Mouse (Mus musculus) right cerebral cortex, postnatal 25 days (tissue): Measurements from ENCODE around the gene Cox19.
A peak's percentile ranks its signal among the peaks of the same experiment; 100 is the strongest.

ENCODE experiments used
- DNase-seq: peaks from one replicate; pipeline ENCODE4 v3.0.0; 2022

Cox19 gene

DNA sequence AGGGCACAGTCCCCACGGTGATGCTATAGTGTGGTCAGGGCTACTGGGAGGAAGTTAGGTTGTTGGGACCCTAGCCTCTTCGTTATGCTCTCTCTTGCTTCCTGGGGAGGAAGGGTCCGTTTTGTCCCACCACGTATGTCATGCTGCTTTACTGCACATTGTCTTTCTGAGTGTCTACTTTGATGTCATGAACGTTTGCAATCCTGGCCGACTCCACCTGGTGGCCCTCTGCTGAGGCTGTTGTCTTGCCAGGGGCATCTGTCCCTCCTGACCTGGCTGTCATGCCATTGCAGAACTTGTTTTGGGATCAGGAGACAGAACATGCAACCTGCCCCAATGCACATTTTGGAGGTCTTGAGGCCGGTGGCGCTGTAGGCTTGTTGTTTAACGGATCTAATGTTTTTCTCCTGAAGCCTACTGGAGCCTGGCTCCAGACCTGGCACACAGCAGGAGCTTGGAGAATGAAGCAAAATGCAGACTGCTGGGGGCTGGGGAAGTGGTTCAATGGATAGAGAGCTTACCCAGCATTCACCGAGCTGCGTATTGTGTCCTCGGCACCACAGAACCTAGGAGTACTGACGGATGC lies 25.0 kb downstream of the Cox19 start:
- no peak for DNase-seq

- peak; percentile 77 for DNase-seq
These were observed 25.7 kb downstream of the Cox19 start, which contains the start of gene Adap1 for GRCm38 (mm10) chr5:139325395-139325966. Adap1 (minus strand) TSS chr5:139325622.

DNA sequence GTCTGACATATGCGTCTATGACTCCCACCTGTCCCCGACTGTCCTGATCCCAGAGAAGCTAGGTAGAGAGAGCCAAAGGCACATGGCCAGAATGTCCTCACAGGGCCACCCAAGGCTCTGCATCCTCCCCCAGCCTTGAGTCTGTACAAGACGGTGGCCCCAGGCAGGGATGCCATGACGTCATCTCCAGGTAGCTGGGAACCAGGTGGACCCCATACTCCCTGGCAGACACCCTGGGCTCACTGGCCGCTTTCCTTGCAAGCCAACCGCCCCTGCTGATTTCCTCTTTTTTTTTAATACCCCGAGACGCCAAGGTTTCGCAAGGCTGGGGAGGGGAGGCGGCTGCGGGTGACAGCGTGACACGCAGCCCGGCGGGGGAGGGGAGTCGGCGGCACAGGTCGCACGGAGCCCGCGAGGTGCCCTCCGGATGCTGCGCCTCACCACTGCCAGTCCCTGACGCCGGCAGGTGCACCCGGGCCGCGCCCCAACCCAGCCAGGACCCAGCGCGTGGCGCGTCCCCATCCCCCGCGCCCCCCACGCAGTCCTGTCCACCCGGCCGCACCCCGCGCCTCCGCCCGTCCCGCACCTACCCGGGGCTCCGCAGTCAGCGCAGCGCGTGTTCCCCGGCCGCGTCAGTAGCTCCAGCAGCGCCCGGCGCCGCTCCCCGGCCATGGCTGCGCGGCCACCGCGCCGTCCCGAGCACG lies 26.4 kb downstream of the Cox19 start:
- peak; percentile 60 for DNase-seq

- peak; percentile 64 for DNase-seq
These were observed 27.1 kb downstream of the Cox19 start for GRCm38 (mm10) chr5:139324045-139324491.

- no peak for DNase-seq
These were observed 27.8 kb downstream of the Cox19 start for GRCm38 (mm10) chr5:139323260-139323924.

- DNase-seq = no peak
These were observed 29.9 kb downstream of the Cox19 start for GRCm38 (mm10) chr5:139321331-139321730.

DNA sequence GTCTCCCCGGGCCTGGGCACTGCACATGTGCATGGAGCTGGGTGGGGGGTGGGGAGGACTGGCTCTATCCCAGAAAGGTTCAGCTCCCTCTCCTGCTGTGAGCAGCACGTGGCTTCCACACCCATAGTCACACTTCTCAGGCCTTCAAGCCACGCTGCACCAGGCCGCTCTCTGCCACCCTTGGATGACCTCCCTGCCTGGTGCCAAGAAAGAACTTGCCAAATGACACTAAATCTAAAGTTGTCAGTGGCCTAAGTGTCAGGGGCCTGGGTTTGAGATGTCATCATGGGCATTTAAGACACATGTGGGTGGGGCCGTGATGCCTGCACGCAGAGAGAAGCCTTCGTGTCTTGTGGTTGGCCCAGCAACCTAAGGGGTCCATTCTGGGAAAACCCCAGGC lies 30.8 kb downstream of the Cox19 start:
- DNase-seq = no peak

GRCm38 (mm10) chr5:139317751-139318504 lies 33.3 kb downstream of the Cox19 start:
- no peak for DNase-seq

- DNase-seq = no peak
These were observed 34.1 kb downstream of the Cox19 start for GRCm38 (mm10) chr5:139316982-139317675.

DNA sequence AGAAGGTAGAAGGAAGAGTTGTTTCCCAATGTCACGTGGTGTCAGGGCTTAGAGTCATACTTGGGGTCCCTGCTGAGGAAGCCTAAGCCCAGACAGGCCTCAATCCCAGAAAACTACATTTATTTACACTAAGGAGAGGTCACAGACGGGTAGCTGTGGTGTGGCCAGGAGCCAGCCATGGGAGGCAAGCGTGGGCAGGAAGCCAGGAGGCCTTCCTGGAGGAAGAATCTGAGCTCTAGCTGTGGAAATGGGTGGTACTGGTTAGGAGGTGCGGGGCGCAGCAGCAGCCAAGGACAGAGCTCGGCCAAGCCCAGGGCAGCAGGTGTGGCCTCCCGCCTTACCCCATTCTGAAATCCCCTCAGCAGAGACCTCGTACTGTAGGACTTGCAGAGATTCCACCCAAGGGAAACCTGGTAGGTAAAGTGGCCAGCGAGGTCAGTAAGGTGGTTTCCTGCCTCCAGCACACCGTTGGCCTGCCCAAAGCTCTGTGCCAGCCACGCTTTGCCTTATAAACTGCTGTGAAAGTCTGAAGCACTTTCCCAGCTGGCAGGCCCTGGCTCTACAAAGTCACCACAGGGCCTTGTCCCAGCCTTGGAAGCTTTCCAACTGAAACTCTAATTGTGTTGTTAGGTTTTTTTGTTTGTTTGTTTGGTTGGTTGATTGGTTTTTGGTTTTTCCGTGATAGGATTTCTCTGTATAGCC lies 36.1 kb downstream of the Cox19 start:
- DNase-seq = no peak

DNA sequence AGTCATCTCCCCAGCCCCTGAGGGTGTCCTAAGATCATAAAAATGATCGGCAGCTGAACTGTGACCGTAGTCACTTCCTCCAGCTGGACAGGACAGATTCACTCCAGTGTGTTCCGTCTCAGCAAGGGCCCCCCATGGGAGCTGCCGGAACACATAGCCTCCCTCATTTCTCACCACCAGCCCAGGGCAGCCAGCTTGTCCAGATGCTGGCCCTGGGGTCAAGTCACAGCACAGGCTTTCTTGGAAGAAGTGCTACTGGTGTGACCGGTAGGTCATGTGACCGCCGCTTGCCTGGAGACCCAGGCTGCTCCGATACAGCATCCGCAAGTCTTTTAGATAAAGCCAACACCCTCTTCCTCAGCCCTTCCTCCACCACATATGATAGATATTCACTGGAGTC lies 37.7 kb downstream of the Cox19 start:
- no peak for DNase-seq

DNA sequence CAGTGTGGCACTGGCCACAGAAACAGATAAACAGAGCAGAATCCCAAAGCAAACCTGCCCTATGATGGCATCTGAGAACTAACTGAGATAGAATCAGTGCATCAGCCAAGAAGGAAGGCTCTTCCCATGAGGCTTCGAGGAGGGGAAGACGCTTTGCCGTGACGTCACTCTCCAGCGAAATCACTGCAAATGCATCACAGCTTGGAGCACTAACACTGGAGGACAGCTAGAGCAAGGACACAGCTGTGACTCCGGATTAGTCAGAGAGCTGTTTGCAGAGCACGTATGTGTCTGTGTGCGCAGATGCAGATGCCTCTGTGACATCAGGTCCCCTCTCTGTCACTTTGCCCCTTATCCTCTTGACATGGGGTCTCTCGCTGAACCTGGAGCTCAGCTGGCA lies 39.4 kb downstream of the Cox19 start:
- no peak for DNase-seq

- DNase-seq = no peak
These were observed 40.7 kb downstream of the Cox19 start for GRCm38 (mm10) chr5:139310477-139310876.

GRCm38 (mm10) chr5:139309946-139310345 lies 41.3 kb downstream of the Cox19 start:
- DNase-seq = no peak

GRCm38 (mm10) chr5:139303646-139304061 lies 47.6 kb downstream of the Cox19 start:
- DNase-seq = no peak

DNA sequence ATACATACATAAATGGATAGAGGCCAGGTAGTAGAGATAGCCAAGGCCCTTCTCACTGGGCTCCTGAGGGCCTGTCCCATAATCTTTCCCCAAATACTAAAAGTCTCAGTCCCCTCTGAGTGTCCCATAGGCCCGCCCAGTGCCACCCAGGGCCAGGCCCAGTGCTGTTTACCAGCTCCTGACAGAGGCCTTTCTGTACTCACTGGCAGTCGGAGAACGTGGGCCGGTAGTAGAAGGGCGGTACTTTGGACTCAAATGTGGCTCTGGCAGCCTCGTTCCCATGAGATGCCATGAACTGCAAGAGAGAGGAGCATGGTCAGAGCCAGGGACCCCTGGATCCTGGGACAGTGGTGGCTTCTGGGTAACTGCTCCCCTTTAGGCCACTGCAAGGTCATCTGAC lies 49.1 kb downstream of the Cox19 start:
- DNase-seq = no peak

DNA sequence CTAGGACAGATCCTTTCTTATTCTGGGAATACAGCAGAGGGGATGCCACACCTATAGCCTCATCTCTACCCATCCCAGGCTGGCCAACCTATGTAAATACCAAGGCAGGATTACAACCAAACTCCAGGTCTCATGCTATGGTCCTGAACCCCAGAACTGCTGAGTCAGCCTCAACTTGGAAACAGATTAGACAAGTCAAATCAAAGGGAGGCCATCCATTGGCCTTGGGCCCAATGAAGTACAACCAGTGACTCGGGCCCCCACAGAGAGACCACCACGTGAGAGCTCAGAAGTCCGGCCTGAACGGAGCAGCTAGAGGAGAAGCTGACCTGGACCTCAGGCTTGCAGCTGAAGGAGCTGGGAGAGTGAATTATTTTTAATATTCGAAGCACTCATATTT lies 53.5 kb downstream of the Cox19 start:
- DNase-seq = no peak

DNA sequence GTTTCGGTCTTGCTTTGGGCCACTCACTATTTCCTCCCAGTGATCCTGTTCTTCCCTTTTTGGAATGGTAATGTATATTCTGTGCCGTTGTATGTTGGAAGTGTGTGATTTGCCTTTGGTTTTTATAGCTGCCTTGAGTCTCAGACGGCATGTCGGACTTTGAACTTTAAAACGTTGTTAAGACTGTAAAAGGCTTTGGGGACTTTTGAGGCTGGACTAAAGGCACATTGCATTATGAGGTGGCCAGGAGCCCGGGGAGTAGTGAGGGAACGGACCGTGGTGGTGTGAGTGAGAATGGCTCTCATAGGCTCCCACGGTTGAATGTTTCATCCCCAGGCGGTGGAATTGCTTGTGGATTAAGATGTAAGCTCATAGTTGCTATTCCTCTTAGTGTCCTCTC lies 54.1 kb downstream of the Cox19 start:
- DNase-seq = no peak

DNA sequence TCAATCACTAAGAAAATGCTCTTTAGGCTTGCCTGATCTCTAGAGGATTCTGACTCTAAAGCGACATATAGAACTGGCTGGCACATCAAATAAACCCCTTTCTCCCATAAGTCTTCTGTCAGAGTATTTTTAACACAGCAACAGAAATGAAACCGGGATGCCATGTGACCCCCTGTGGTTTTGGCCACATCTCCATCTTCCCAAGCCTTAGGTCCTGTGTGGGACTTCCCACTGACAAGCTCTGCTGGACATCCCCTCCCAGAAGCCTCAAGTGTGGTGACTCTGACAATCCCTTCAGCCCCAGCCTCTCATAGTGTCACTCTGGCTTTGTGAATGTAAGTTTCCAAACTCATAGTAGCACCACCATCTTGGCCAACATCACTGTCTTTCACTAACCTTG lies 57.1 kb downstream of the Cox19 start:
- DNase-seq = no peak

DNA sequence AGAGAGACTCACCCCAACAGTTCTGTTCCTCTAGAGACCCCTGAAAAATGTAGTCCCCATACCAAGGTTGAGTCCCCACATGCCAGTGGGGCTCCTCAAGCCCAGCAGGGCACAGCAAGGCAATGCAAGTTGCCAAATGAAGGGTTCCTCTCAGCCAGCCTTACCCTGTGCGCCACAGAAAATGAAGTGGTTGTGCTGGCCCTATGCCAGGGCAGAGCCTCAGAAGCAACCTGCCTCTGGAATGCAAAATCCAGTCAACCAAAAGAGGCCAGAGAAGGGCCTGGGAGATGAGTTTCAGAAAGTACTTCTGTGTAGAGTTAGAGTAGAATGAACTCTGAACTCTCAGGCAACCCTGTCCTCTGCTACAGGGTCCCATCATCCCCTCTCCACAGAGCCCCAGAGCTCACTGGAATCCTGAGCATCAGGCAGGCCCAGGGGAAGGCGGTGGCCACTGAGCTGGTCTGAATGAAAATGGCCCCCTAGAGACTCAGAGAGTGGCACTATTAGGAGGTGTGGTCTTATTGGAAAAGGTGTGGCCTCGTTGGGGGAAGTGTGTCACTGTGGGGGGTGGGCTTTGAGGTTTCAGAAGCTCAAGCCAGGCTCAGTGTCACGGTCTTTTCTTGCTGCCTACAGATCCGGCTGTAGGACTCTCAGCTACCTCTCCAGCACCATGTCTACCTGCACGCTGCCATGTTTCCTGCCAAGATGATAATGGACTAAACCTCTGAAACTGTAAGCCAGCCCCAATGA lies 59.2 kb downstream of the Cox19 start:
- DNase-seq = no peak
